Mouse (Mus musculus): ENCODE measurements around the gene Mical3.
A peak's percentile ranks its signal among the peaks of the same experiment; 100 is the strongest.

The Mical3 gene

GRCm38 (mm10) chr6:121111448-121112055 lies 19.2 kb downstream of the Mical3 start:
- DNase-seq (ENCODE audit: low read depth in 1 of 2, low spot score in 2 of 2) = no peak

DNA sequence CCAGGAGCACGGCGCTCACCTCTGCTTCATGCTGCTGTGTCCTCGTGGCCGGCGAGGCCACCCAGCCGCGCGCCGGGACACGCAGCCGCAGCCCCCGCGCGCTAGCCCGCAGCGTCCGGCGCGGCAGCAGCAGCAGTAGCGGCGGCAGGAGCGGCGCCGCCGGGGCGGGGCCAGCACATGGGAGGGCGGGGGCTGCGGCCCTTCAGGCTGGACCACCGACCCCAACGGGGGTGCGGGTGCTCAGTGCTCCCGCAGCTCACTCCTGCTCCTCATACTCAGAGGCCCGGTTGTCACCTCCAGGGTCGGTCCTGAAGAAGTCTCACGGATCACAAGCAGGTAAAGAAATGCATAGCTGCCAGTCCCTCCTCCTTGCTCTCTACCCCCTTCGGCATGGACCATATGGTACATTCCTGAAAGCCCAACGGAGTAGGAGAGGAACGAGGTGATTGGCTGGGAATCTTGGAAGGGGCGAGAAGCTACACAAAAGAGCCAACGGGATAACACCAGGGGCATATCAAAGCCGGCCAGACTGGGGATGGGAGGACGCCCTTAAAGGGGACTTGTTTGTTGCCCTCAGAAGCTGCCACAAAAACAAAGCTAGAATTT lies 20.7 kb downstream of the Mical3 start:
- peak; percentile 51 to 71 for DNase-seq (ENCODE audit: low read depth in 1 of 2, low spot score in 2 of 2)

DNA sequence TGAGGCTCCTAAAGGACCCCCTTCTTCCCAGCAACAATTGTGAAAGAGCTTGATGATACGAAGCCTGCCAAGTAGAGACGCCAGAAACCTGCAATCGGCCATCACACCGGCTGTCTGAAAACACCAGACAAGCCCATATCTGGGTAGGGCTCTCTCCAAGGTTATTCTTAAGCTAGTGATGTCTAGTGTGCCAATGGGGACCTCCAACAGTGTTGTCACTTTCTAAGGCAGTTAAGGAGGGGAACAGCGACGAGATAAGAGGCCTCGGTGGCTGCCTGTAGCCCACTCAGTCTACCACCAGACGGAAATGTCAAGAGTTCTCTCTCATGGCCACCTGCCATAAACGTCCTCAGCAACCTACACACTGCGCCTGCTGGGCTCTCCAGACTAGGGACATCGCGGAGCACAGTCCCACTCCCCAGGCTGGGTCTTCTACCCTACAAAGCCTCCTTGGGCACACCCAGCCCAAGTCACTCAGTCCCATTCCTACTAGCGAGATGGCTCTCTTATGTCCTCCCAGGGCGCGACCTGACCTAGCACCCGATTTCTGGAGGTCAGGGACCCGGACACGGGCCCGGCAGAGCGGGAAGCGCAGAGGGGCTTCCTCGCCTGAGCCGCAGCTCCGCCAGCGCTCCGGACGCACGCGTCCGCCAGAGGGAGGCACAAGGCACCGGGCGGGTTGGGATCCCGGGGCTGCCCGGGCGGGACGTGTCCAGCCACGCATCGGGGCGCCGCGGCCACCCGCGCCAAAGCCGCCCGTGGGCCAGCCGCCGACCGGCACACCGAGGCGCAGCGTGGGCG lies 21.4 kb downstream of the Mical3 start:
- peak in 1 of 2 experiments; percentile 11 for DNase-seq (ENCODE audit: low read depth in 1 of 2, low spot score in 2 of 2)

DNA sequence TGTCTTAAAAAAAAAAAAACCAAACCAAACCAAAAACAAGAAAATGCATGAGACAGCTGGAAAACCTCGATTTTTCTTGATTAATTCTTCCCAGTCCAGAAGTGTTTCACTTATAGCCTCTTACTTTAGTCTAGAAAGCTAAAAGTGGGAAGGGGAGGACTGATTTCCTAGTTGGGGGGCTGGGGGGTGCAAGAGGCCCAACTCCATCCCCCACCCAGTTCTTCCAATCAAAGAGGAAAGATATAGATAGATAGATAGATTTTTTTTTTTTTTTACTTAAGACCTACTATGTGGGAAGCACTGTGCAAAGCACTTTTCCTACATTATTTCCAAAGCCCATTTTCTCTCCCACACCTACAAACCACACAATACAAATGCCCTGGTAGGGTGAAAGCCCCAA lies 22.7 kb downstream of the Mical3 start:
- no peak for DNase-seq (ENCODE audit: low read depth in 1 of 2, low spot score in 2 of 2)

- no peak for DNase-seq (ENCODE audit: low read depth in 1 of 2, low spot score in 2 of 2)
Measured at GRCm38 (mm10) chr6:121106711-121107405, 23.9 kb downstream of the Mical3 start.

- DNase-seq (ENCODE audit: low read depth in 1 of 2, low spot score in 2 of 2) = no peak
Measured at GRCm38 (mm10) chr6:121105726-121106125, 25.1 kb downstream of the Mical3 start.

GRCm38 (mm10) chr6:121103406-121104171 lies 27.2 kb downstream of the Mical3 start:
- no peak for DNase-seq (ENCODE audit: low read depth in 1 of 2, low spot score in 2 of 2)

DNA sequence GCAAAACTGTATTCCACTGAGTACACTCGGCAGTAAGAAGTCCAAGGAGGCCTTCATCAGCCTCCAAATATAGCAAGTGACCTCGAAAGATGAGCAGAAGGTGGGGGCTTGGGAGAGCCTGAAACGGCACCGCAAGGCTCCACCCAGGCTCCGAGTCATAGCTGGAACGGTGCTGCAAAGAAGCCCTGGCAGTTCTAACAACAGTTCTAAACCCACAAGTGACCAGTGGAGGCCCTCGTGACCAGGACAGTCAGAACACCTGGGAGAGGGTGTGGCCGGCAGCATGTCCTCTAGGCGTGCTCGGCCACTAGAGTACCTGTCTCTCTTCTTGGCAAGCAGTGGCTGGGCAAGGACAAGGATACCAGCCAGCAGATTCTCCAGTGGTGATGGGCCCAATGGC lies 27.9 kb downstream of the Mical3 start:
- DNase-seq (ENCODE audit: low read depth in 1 of 2, low spot score in 2 of 2) = no peak

GRCm38 (mm10) chr6:121102084-121102483 lies 28.7 kb downstream of the Mical3 start:
- no peak for DNase-seq (ENCODE audit: low read depth in 1 of 2, low spot score in 2 of 2)

GRCm38 (mm10) chr6:121101201-121101600 lies 29.6 kb downstream of the Mical3 start:
- no peak for DNase-seq (ENCODE audit: low read depth in 1 of 2, low spot score in 2 of 2)

DNA sequence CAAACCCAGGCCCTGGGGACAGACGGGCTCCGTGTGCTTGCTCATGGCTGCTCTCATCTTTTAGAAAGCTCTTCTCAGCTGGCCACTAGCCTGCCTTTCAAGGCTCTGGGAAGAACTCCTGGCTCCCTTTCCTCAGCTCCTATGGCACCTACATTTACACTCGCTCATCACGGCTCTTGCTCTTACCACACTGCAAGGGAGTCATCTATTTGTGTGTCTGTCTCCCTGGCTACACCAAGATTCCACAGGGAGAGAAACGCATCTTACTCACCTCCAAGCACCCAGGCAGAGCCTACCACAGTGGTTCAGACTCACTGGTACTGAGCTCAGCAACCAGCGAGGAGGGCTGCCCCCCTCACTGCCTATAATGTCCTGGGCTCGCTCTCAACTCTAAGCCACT lies 31.0 kb downstream of the Mical3 start:
- DNase-seq (ENCODE audit: low read depth in 1 of 2, low spot score in 2 of 2) = no peak

DNA sequence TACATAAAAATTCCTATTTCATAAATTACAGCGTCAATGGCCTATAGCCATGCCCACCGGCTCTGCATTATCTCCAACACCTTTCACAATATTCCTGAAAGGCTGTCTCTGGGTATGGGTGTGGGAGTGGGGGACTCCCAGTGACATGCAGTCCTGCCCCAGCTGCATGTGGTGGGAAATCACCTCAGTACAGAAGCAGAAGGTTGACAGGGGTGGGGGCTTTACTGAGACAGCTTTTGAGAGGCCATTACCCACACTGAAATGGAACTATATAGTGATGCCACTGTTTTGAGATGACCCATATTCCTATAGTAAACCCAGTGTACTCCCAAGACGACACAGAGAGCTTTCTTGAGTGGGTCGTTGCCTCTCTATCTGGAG lies 31.6 kb downstream of the Mical3 start:
- DNase-seq (ENCODE audit: low read depth in 1 of 2, low spot score in 2 of 2) = no peak

- DNase-seq (ENCODE audit: low read depth in 1 of 2, low spot score in 2 of 2) = no peak
Measured at GRCm38 (mm10) chr6:121098511-121099227, 32.1 kb downstream of the Mical3 start.

DNA sequence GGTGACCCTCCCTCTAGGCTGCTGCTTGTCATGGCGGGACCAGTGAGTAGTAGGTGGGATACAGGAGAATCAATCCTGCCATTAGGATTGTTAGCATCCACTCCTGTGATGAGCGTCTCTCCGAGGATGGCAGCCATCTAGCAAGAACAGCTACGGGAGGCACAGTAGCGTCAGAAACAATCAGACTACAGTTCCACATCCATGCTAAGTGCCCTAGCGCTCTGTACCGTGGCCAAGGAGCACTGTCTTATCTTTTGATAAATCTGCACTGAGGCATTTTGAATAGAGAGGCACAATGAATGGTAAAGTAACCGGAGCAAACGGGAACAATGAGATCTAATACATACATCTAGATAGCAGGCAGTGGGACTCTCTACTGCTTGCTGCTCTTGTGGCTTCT lies 32.7 kb downstream of the Mical3 start:
- DNase-seq (ENCODE audit: low read depth in 1 of 2, low spot score in 2 of 2) = no peak

- DNase-seq (ENCODE audit: low read depth in 1 of 2, low spot score in 2 of 2) = no peak
Measured at GRCm38 (mm10) chr6:121096862-121097261, 33.9 kb downstream of the Mical3 start.

DNA sequence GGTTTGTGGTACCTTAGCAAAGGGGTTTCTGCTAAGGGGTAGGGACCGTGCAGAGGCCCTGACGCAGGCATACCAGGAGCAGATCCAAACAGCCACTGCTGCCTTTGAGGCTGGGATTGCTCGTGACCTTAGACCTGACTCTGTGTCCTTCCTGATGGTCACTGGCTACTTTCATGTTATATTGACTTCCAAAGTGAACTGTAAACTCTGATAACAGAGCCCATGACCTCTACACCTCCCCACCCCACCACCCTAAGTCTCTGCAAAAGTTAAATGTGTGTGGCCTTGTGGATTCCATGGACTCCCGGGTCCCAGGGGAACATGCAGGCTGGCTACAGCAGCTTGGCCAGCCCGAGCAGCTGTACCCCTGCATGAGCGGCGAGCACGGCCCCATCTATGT lies 34.4 kb downstream of the Mical3 start:
- DNase-seq (ENCODE audit: low read depth in 1 of 2, low spot score in 2 of 2) = no peak

- no peak for DNase-seq (ENCODE audit: low read depth in 1 of 2, low spot score in 2 of 2)
Measured at GRCm38 (mm10) chr6:121093662-121094408, 37.0 kb downstream of the Mical3 start.

GRCm38 (mm10) chr6:121090786-121091185 lies 40.0 kb downstream of the Mical3 start:
- DNase-seq (ENCODE audit: low read depth in 1 of 2, low spot score in 2 of 2) = no peak

DNA sequence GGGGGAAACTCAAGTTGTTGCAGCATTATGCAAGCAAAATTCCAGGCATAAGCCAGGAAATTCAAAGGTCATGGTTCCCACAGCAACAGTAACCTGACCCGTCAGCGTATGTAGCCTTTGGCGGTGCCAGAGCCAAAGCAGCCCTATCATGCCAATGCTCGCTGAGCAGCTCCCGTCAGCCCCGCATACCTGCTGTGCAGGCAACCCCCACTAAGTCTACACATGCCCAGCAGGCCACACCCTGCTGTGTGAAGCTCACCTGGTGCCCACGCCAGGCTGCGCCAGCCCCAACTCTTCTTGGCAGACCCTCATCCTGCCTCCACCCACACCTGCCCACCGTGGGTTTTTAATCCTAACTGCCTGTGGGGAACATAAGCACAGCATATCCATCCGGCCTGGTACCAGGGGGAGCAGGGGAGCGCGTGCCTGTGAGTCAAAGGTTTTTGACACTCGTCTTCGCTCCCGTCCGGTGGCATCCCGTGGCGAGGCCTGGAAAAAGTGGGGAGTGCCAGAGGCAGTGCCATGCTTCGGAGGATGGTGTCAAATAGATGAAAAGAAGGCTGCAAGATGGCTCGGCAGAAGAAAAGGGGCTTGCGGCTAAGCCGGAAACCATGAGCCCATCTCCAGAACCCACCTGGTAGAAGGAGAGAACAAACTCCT lies 43.1 kb downstream of the Mical3 start:
- no peak for DNase-seq (ENCODE audit: low read depth in 1 of 2, low spot score in 2 of 2)

Data from monocyte, adult 2 months (primary cell).